Mouse (Mus musculus): Measurements from ENCODE around the gene Cacna1h. TPM values are rescaled to one million over a fixed set of nuclear protein-coding genes. Genes with fewer than 3 reads are reported as not detected.

Gene Cacna1h
- polyA plus RNA-seq, 1 experiment: 5.6 TPM

GRCm38 (mm10) chr17:25466257-25466656, 32.7 kb upstream of the Cacna1h start:
- H3K9ac ChIP-seq (ENCODE audit: low read depth, poor library complexity, severe bottlenecking): no peak overlapping the region
- H3K9me3 ChIP-seq (replicated peaks; ENCODE audit: control insufficient read depth, insufficient read depth, low read length, poor library complexity, severe bottlenecking): no peaks in the 10 kb centered on the region
- no peak for TF ChIP-seq POLR2A (IDR thresholded peaks at IDR 0.05; ENCODE audit: insufficient read depth, low read length)
- no peak for TF ChIP-seq EP300 (IDR thresholded peaks at IDR 0.05; ENCODE audit: insufficient read depth, low read depth, low read length)
- TF ChIP-seq CTCF (IDR thresholded peaks at IDR 0.05; ENCODE audit: low read depth, low read length): no peak
- no peaks in the 10 kb centered on the region for H3K4me1 ChIP-seq (ENCODE audit: control insufficient read depth, insufficient read depth, low read length)
- no peak overlapping the region for H3K4me3 ChIP-seq (ENCODE audit: low read depth, low read length)
- H3K27me3 ChIP-seq (ENCODE audit: control insufficient read depth, insufficient read depth, low read length, poor library complexity, severe bottlenecking): no peaks in the 10 kb centered on the region
- H3K27ac ChIP-seq (ENCODE audit: insufficient read depth, low read length): no peak overlapping the region
- no peaks in the 10 kb centered on the region for H3K36me3 ChIP-seq (ENCODE audit: control insufficient read depth, insufficient read depth, low read length, poor library complexity, severe bottlenecking)

GRCm38 (mm10) chr17:25464091-25464490, 30.5 kb upstream of the Cacna1h start:
- TF ChIP-seq EP300 (IDR thresholded peaks at IDR 0.05; ENCODE audit: insufficient read depth, low read depth, low read length) (no peak), CTCF (IDR thresholded peaks at IDR 0.05; ENCODE audit: low read depth, low read length) (no peak), POLR2A (IDR thresholded peaks at IDR 0.05; ENCODE audit: insufficient read depth, low read length) (no peak)
- no peaks in the 10 kb centered on the region for H3K9me3 ChIP-seq (replicated peaks; ENCODE audit: control insufficient read depth, insufficient read depth, low read length, poor library complexity, severe bottlenecking)
- H3K9ac ChIP-seq (ENCODE audit: low read depth, poor library complexity, severe bottlenecking): no peak overlapping the region
- no peak overlapping the region for H3K27ac ChIP-seq (ENCODE audit: insufficient read depth, low read length)
- no peaks in the 10 kb centered on the region for H3K36me3 ChIP-seq (ENCODE audit: control insufficient read depth, insufficient read depth, low read length, poor library complexity, severe bottlenecking)
- no peaks in the 10 kb centered on the region for H3K27me3 ChIP-seq (ENCODE audit: control insufficient read depth, insufficient read depth, low read length, poor library complexity, severe bottlenecking)
- no peak overlapping the region for H3K4me3 ChIP-seq (ENCODE audit: low read depth, low read length)
- no peaks in the 10 kb centered on the region for H3K4me1 ChIP-seq (ENCODE audit: control insufficient read depth, insufficient read depth, low read length)

GRCm38 (mm10) chr17:25463326-25463945, 29.9 kb upstream of the Cacna1h start:
- no peak overlapping the region for H3K27ac ChIP-seq (ENCODE audit: insufficient read depth, low read length)
- no peaks in the 10 kb centered on the region for H3K27me3 ChIP-seq (ENCODE audit: control insufficient read depth, insufficient read depth, low read length, poor library complexity, severe bottlenecking)
- TF ChIP-seq POLR2A (IDR thresholded peaks at IDR 0.05; ENCODE audit: insufficient read depth, low read length) (no peak), EP300 (IDR thresholded peaks at IDR 0.05; ENCODE audit: insufficient read depth, low read depth, low read length) (no peak), CTCF (IDR thresholded peaks at IDR 0.05; ENCODE audit: low read depth, low read length) (no peak)
- H3K9me3 ChIP-seq (replicated peaks; ENCODE audit: control insufficient read depth, insufficient read depth, low read length, poor library complexity, severe bottlenecking): no peaks in the 10 kb centered on the region
- no peak overlapping the region for H3K9ac ChIP-seq (ENCODE audit: low read depth, poor library complexity, severe bottlenecking)
- H3K4me1 ChIP-seq (ENCODE audit: control insufficient read depth, insufficient read depth, low read length): no peaks in the 10 kb centered on the region
- no peak overlapping the region for H3K4me3 ChIP-seq (ENCODE audit: low read depth, low read length)
- H3K36me3 ChIP-seq (ENCODE audit: control insufficient read depth, insufficient read depth, low read length, poor library complexity, severe bottlenecking): no peaks in the 10 kb centered on the region

GRCm38 (mm10) chr17:25462236-25462875, 28.8 kb upstream of the Cacna1h start:
- Histone ChIP-seq H3K9me3 (replicated peaks; ENCODE audit: control insufficient read depth, insufficient read depth, low read length, poor library complexity, severe bottlenecking) (no peaks in the 10 kb centered on the region), H3K9ac (ENCODE audit: low read depth, poor library complexity, severe bottlenecking) (no peak overlapping the region), H3K4me3 (ENCODE audit: low read depth, low read length) (no peak overlapping the region), H3K36me3 (ENCODE audit: control insufficient read depth, insufficient read depth, low read length, poor library complexity, severe bottlenecking) (no peaks in the 10 kb centered on the region), H3K4me1 (ENCODE audit: control insufficient read depth, insufficient read depth, low read length) (no peaks in the 10 kb centered on the region), H3K27ac (ENCODE audit: insufficient read depth, low read length) (no peak overlapping the region), H3K27me3 (ENCODE audit: control insufficient read depth, insufficient read depth, low read length, poor library complexity, severe bottlenecking) (no peaks in the 10 kb centered on the region)
- TF ChIP-seq EP300 (IDR thresholded peaks at IDR 0.05; ENCODE audit: insufficient read depth, low read depth, low read length) (no peak), CTCF (IDR thresholded peaks at IDR 0.05; ENCODE audit: low read depth, low read length) (no peak), POLR2A (IDR thresholded peaks at IDR 0.05; ENCODE audit: insufficient read depth, low read length) (no peak)

- TF ChIP-seq POLR2A (IDR thresholded peaks at IDR 0.05; ENCODE audit: insufficient read depth, low read length) (no peak), EP300 (IDR thresholded peaks at IDR 0.05; ENCODE audit: insufficient read depth, low read depth, low read length) (no peak), CTCF (IDR thresholded peaks at IDR 0.05; ENCODE audit: low read depth, low read length) (no peak)
- Histone ChIP-seq H3K27ac (ENCODE audit: insufficient read depth, low read length) (no peak overlapping the region), H3K36me3 (ENCODE audit: control insufficient read depth, insufficient read depth, low read length, poor library complexity, severe bottlenecking) (no peaks in the 10 kb centered on the region), H3K9me3 (replicated peaks; ENCODE audit: control insufficient read depth, insufficient read depth, low read length, poor library complexity, severe bottlenecking) (no peaks in the 10 kb centered on the region), H3K4me3 (ENCODE audit: low read depth, low read length) (no peak overlapping the region), H3K9ac (ENCODE audit: low read depth, poor library complexity, severe bottlenecking) (no peak overlapping the region), H3K4me1 (ENCODE audit: control insufficient read depth, insufficient read depth, low read length) (no peaks in the 10 kb centered on the region), H3K27me3 (ENCODE audit: control insufficient read depth, insufficient read depth, low read length, poor library complexity, severe bottlenecking) (no peaks in the 10 kb centered on the region)
Measured at GRCm38 (mm10) chr17:25456540-25456939, 23.0 kb upstream of the Cacna1h start.

DNA sequence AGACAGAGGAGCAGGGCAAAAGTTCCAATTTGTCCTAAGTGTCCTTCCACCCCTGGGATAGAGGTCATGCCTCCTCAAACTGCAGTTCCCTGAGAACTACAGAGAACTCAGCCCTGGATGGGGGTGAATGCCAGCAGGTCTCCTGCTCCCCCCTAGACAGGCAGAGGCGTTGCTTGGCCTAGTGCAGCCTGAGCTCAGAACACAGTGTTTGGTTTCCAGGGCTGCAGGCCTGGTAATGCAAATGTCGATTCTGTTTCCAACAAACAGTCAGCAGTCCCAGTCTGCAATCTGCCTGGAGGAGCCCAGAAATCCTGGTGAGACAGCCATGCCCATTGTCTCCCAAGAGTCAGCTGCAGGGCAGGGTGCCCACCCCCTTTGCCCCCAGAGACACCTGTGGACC, 20.7 kb upstream of the Cacna1h start, which contains the start of gene Tekt4:
Tekt4 (plus strand) TSS at position 344 of the 400 bp plus-strand sequence.
- Histone ChIP-seq H3K9me3 (replicated peaks; ENCODE audit: control insufficient read depth, insufficient read depth, low read length, poor library complexity, severe bottlenecking) (no peaks in the 10 kb centered on the region), H3K4me1 (ENCODE audit: control insufficient read depth, insufficient read depth, low read length) (no peaks in the 10 kb centered on the region), H3K27ac (ENCODE audit: insufficient read depth, low read length) (no peak within 1 kb of the TSS), H3K9ac (ENCODE audit: low read depth, poor library complexity, severe bottlenecking) (no peak within 1 kb of the TSS), H3K4me3 (ENCODE audit: low read depth, low read length) (no peak within 1 kb of the TSS), H3K36me3 (ENCODE audit: control insufficient read depth, insufficient read depth, low read length, poor library complexity, severe bottlenecking) (no peaks in the 10 kb centered on the region), H3K27me3 (ENCODE audit: control insufficient read depth, insufficient read depth, low read length, poor library complexity, severe bottlenecking) (no peaks in the 10 kb centered on the region)
- no peak for TF ChIP-seq EP300 (IDR thresholded peaks at IDR 0.05; ENCODE audit: insufficient read depth, low read depth, low read length)
- no peak for TF ChIP-seq CTCF (IDR thresholded peaks at IDR 0.05; ENCODE audit: low read depth, low read length)
- TF ChIP-seq POLR2A (IDR thresholded peaks at IDR 0.05; ENCODE audit: insufficient read depth, low read length): no peak

Data from ES-Bruce4 (cell line).